Mouse (Mus musculus) heart, postnatal 0 days (tissue): ENCODE measurements around the gene Spats2.

Experiments
- CTCF ChIP-seq: IDR thresholded peaks from 2 replicates; pipeline ENCODE4 v1.5.1; 2016; ENCODE audit warnings: antibody characterized with exemption, control low read depth, low read depth
- EP300 ChIP-seq: IDR thresholded peaks from 2 replicates; pipeline ENCODE4 v1.6.1; 2016; ENCODE audit warnings: antibody characterized with exemption, low read depth

DNA sequence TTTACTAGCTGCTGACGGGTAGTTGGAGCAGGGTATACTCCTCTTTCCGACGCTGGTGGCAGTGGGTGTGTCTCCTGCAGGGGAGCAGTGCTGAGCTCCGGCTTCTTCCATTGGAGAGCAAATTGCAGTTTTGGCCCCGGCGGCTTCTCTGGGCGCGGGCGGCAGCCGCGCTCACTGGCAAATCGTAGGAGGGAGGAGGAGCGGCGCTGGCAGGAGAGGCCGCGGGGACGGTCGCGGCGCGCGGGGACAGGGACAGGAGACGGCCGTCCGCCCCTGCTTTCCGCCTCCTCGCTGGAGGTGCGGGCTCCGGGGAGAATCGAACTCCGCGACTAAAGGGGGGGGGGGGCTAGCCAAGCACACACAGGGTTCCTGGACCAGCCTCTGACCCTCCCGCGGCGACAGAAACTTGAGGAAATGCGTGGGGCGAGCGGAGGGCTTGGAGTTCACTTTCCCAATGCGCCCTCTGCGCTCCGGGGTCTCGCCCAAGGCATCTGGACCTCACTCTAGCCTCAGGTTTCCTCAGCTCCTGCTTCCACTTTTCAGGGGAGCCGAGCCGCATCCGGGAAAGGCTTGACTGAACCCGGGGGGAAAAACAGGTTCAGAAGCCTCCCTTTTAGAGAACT, 98.0 kb downstream of the Spats2 start:
- TF ChIP-seq CTCF, result no peak
- TF ChIP-seq EP300, result no peak
